Mouse (Mus musculus): Measurements from ENCODE around the gene Wdr54. TPM values are rescaled to one million over a fixed set of nuclear protein-coding genes. Genes with fewer than 3 reads are reported as not detected.

Gene Wdr54
- total and polyA plus RNA-seq, 2 experiments from 2014 or later: 13.4 to 24.1 TPM

DNA sequence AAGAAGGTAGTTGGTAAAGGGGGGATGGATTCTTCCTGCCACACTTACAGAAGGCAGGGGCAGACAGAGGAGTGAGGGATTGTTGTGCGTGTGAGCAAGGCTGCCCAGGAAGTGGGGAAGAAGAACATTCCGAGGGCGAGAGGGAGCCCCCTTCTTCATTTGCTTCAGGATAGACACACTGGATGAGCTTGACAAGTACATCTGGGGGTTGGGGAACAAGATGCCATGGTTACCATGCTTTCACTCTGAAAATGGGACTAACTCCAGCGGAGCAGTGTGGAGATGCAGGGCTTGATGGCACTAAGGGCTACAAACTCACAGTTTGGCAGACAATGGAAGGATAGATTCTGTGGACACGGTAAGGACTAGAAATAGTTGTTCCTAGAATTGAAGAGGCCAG is 14.9 kb upstream of the Wdr54 start:
- no peak for TF ChIP-seq CTCF (IDR thresholded peaks at IDR 0.05; ENCODE audit: low read depth)
- 73% methylated on average over 5 of the region's 5 CpGs for WGBS
- Histone ChIP-seq H3K4me1 (ENCODE audit: insufficient read depth) (peaks cover 21% of the 10 kb centered on the region; the same call in 1 of the 2 replicates), H3K4me3 (ENCODE audit: low read depth, low read length) (peak overlapping the region; percentile 25; the same call in 1 of the 2 replicates), H3K27ac (ENCODE audit: low read depth, low read length) (0 out of 2 replicates have a peak overlapping the region, but pooled peaks have one; percentile 81), H3K36me3 (ENCODE audit: insufficient read depth) (no peaks in the 10 kb centered on the region), H3K9me3 (ENCODE audit: low read length) (no peaks in the 10 kb centered on the region), H3K4me2 (ENCODE audit: low read depth) (peak overlapping the region; percentile 42), H3K27me3 (ENCODE audit: insufficient read depth, low read length) (no peaks in the 10 kb centered on the region), H3K9ac (0 out of 2 replicates have a peak overlapping the region, but pooled peaks have one; percentile 39)
- ATAC-seq (no peak), DNase-seq (no peak)

GRCm38 (mm10) chr6:83169872-83170271 is 13.7 kb upstream of the Wdr54 start:
- Histone ChIP-seq H3K27me3 (ENCODE audit: insufficient read depth, low read length) (no peaks in the 10 kb centered on the region), H3K4me2 (ENCODE audit: low read depth) (no peak overlapping the region), H3K36me3 (ENCODE audit: insufficient read depth) (no peaks in the 10 kb centered on the region), H3K4me3 (ENCODE audit: low read depth, low read length) (no peak overlapping the region), H3K4me1 (ENCODE audit: insufficient read depth) (peaks cover 25% of the 10 kb centered on the region; the same call in 1 of the 2 replicates), H3K27ac (ENCODE audit: low read depth, low read length) (0 out of 2 replicates have a peak overlapping the region, but pooled peaks have one; percentile 1), H3K9me3 (ENCODE audit: low read length) (no peaks in the 10 kb centered on the region), H3K9ac (no peak overlapping the region)
- DNase-seq (no peak), ATAC-seq (no peak)
- 80% methylated on average over 5 of the region's 5 CpGs for WGBS
- no peak for TF ChIP-seq CTCF (IDR thresholded peaks at IDR 0.05; ENCODE audit: low read depth)

DNA sequence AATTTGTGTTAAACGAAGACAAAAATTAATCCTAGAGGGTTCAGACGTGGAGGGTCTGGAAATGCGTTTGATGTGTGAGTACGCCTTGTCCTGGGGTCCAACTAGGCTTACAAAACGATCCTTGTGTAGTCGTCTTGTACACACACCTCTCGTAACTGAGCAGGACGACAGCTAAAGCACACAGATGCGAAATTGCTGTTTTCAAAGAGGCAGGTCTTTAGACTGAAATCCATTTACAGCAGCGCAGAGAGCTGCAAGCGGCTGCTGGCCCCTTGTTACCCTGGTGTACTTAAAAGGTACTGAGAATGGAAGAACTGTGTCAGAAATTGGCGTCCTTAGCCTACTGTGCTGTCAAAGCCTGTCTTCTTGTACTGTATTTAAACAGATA is 10.0 kb upstream of the Wdr54 start:
- no peaks in the 10 kb centered on the region for H3K36me3 ChIP-seq (ENCODE audit: insufficient read depth)

DNA sequence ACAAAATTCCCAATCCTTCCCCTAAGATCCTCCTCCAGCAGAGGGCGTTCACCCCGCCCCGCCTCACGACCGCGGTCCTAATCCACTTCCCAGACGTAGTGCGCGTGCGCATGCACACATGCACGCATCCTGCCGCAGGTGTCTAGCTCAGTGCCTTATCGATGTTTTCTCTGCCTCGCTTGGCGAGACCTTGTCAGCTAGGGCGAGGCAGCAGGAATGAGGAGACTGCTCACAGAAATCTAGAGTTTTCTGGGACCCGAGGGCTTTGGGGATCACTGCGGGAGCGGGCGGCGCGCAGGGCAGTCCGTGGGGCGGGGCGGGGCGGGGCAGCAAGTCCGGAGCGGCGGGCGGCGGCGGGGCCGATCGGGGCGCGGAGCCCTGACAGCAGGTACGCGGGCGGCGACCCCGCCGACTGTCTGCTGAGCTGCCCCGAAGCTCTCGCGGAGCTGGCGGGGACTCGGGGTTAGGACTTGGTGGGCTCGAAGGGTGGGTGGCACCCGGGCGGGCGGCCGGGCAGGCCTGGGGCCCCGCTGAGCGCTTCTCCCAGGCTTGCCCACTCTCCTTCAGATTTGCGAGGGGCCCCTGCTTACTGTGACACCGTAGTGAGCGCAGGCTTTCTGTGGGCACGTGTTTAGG is 9.5 kb upstream of the Wdr54 start, which contains the start of gene Dctn1:
Gene Dctn1, plus strand, starts transcription at position 314 of the 636 bp plus-strand sequence.
- Histone ChIP-seq H3K9ac (peak within 1 kb of the TSS; percentile 82), H3K4me3 (ENCODE audit: low read depth, low read length) (peak within 1 kb of the TSS; percentile 90), H3K9me3 (ENCODE audit: low read length) (no peaks in the 10 kb centered on the region), H3K27ac (ENCODE audit: low read depth, low read length) (peak within 1 kb of the TSS; percentile 90), H3K4me2 (ENCODE audit: low read depth) (peak within 1 kb of the TSS; percentile 65), H3K36me3 (ENCODE audit: insufficient read depth) (no peaks in the 10 kb centered on the region), H3K27me3 (ENCODE audit: insufficient read depth, low read length) (peaks cover 20% of the 10 kb centered on the region), H3K4me1 (ENCODE audit: insufficient read depth) (peaks cover 18% of the 10 kb centered on the region)
- DNase-seq (peak; percentile 98), ATAC-seq (peak; percentile 92)
- peak; percentile 89 for TF ChIP-seq CTCF (IDR thresholded peaks at IDR 0.05; ENCODE audit: low read depth)
- WGBS: 3% methylated on average over 58 of the region's 58 CpGs

More for the DNA sequence above, 10.0 kb upstream of the Wdr54 start:
- ATAC-seq (peak; percentile 19), DNase-seq (peak; percentile 73)
- H3K27ac ChIP-seq (ENCODE audit: low read depth, low read length): peak overlapping the region; percentile 90
- peaks cover 14% of the 10 kb centered on the region for H3K27me3 ChIP-seq (ENCODE audit: insufficient read depth, low read length)
- H3K4me1 ChIP-seq (ENCODE audit: insufficient read depth): peaks cover 19% of the 10 kb centered on the region
- peak overlapping the region; percentile 65 for H3K4me2 ChIP-seq (ENCODE audit: low read depth)
- TF ChIP-seq CTCF (IDR thresholded peaks at IDR 0.05; ENCODE audit: low read depth): peak; percentile 32
- no peaks in the 10 kb centered on the region for H3K9me3 ChIP-seq (ENCODE audit: low read length)
- H3K9ac ChIP-seq: peak overlapping the region; percentile 82
- peak overlapping the region; percentile 90 for H3K4me3 ChIP-seq (ENCODE audit: low read depth, low read length)
- 1% methylated on average over 12 of the region's 12 CpGs for WGBS

GRCm38 (mm10) chr6:83165026-83165606 is 8.9 kb upstream of the Wdr54 start:
- Histone ChIP-seq H3K27me3 (ENCODE audit: insufficient read depth, low read length) (peaks cover 22% of the 10 kb centered on the region), H3K27ac (ENCODE audit: low read depth, low read length) (peak overlapping the region; percentile 90; the same call in 1 of the 2 replicates), H3K4me2 (ENCODE audit: low read depth) (peak overlapping the region; percentile 65), H3K4me3 (ENCODE audit: low read depth, low read length) (peak overlapping the region; percentile 90), H3K9ac (peak overlapping the region; percentile 82), H3K9me3 (ENCODE audit: low read length) (no peaks in the 10 kb centered on the region), H3K4me1 (ENCODE audit: insufficient read depth) (peaks cover 18% of the 10 kb centered on the region), H3K36me3 (ENCODE audit: insufficient read depth) (no peaks in the 10 kb centered on the region)
- TF ChIP-seq CTCF (IDR thresholded peaks at IDR 0.05; ENCODE audit: low read depth): no peak
- DNase-seq (no peak), ATAC-seq (peak; percentile 25)
- 2% methylated on average over 6 of the region's 6 CpGs for whole genome bisulfite sequencing

- Histone ChIP-seq H3K4me1 (ENCODE audit: insufficient read depth) (peaks cover 18% of the 10 kb centered on the region), H3K9ac (no peak overlapping the region), H3K9me3 (ENCODE audit: low read length) (no peaks in the 10 kb centered on the region), H3K36me3 (ENCODE audit: insufficient read depth) (no peaks in the 10 kb centered on the region), H3K4me2 (ENCODE audit: low read depth) (peak overlapping the region; percentile 39), H3K4me3 (ENCODE audit: low read depth, low read length) (0 out of 2 replicates have a peak overlapping the region, but pooled peaks have one; percentile 24), H3K27me3 (ENCODE audit: insufficient read depth, low read length) (peaks cover 22% of the 10 kb centered on the region), H3K27ac (ENCODE audit: low read depth, low read length) (no peak overlapping the region)
- DNase-seq (peak; percentile 75), ATAC-seq (no peak)
- TF ChIP-seq CTCF (IDR thresholded peaks at IDR 0.05; ENCODE audit: low read depth): peak; percentile 80
- WGBS: 3% methylated on average over 8 of the region's 8 CpGs
These were observed 6.5 kb upstream of the Wdr54 start for GRCm38 (mm10) chr6:83162701-83163100.

Data from forebrain, postnatal 0 days (tissue).